Mouse (Mus musculus) lung, embryonic 15.5 days (tissue): ENCODE results near the gene Tbc1d30. TPM values are rescaled to one million over a fixed set of nuclear protein-coding genes. Genes with fewer than 3 reads are reported as not detected.

Source experiments
- ATAC-seq: fragments of 200-750 bp; cut with Nextera tagmentation; 2 replicates; pipeline ENCODE4 v1.8.0; 2017; ENCODE audit warnings: moderate number of reproducible peaks, borderline replicate concordance; ENCODE audit not compliant: low FRiP score, low TSS enrichment; ENCODE audit errors: extremely low read depth
- H3K27ac ChIP-seq: fragments of 300-500 bp; sonication (generic); 2 replicates; pipeline ENCODE4 v1.5.1; 2015; ENCODE audit warnings: moderate library complexity, mild to moderate bottlenecking, inconsistent platforms
- H3K27me3 ChIP-seq: fragments of 300-500 bp; sonication (generic); 2 replicates; pipeline ENCODE4 v1.6.1; 2015; ENCODE audit warnings: inconsistent platforms
- H3K36me3 ChIP-seq: fragments of 300-500 bp; sonication (generic); 2 replicates; pipeline ENCODE4 v1.6.1; 2015; ENCODE audit warnings: inconsistent platforms
- H3K4me1 ChIP-seq: fragments of 300-500 bp; sonication (generic); 2 replicates; pipeline ENCODE4 v1.6.1; 2015; ENCODE audit warnings: inconsistent platforms
- H3K4me2 ChIP-seq: fragments of 300-500 bp; sonication (generic); 2 replicates; pipeline ENCODE4 v1.6.1; 2015; ENCODE audit warnings: inconsistent platforms, mild to moderate bottlenecking, moderate library complexity
- H3K4me3 ChIP-seq: fragments of 300-500 bp; sonication (generic); 2 replicates; pipeline ENCODE4 v1.5.1; 2015; ENCODE audit warnings: mild to moderate bottlenecking, inconsistent platforms
- H3K9ac ChIP-seq: fragments of 300-500 bp; sonication (generic); 2 replicates; pipeline ENCODE4 v1.6.1; 2015; ENCODE audit warnings: inconsistent platforms
- H3K9me3 ChIP-seq: fragments of 300-500 bp; sonication (generic); 2 replicates; pipeline ENCODE4 v1.6.1; 2016; ENCODE audit warnings: inconsistent platforms
- WGBS: fragments of 180-500 bp; shearing (Covaris S2); methylation state at CpG from one replicate; pipeline ENCODE4 v1.1.7; 2015; 5-methylcytosine and 5-hydroxymethylcytosine counted together
- polyA plus RNA-seq: library from polyadenylated mRNA; unstranded; fragments of >200 nt; fragmentation: Nextera tagmentation; extraction: Ambion mirVana; gene quantifications from 2 replicates; pipeline ENCODE4 v1.2.1, GENCODE M21; 2015

Gene Tbc1d30
- polyA plus RNA-seq, 1 experiment from 2014 or later = 2.8 TPM

DNA sequence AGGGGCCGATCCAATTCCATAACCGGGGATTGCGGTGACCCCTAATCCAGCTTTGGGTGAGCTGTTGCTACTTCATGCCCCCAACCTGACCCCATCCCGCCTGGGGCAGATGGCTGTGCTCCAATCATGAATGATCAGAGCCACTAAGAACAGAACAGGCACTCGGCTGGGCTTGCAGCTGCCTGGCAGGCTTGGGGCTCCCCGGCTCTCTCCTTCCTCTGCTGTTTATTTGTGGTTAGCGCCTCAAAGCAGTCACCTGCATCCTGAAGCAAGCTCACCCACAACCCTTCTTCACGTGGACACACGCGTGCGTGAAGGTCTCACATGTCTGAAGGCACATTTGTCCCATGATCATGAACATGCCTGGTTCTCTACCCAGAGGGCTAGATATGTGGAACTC is 68.6 kb downstream of the Tbc1d30 start:
- WGBS = 61% methylated on average over 11 of the region's 11 CpGs
- Histone ChIP-seq H3K4me1 (no peaks in the 10 kb centered on the region), H3K4me2 (no peak overlapping the region), H3K27ac (no peak overlapping the region), H3K9me3 (no peaks in the 10 kb centered on the region), H3K36me3 (no peaks in the 10 kb centered on the region), H3K27me3 (no peaks in the 10 kb centered on the region), H3K4me3 (no peak overlapping the region), H3K9ac (no peak overlapping the region)
- no peak for ATAC-seq

DNA sequence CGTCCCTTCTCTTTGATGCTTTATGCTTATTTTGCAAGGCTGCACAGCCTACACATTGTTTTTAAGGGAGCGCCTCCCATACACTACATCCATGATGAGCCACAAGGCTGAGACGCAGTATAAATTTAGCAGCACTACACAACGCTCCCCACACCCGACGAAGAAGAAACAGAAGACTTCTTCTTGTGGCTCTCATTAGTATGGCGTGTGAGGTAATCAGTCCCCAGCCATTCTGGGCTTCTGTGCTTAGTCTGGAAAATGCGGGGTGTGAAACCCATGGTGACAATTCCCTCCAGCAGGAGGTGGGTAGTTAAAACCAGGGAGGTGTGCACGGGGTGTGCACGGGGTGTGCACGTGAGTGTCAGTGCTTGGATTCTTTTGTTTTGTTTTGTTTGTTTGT is 70.1 kb downstream of the Tbc1d30 start:
- H3K9ac ChIP-seq = no peak overlapping the region
- H3K36me3 ChIP-seq = no peaks in the 10 kb centered on the region
- no peak for ATAC-seq
- 86% methylated on average over 11 of the region's 11 CpGs for WGBS
- no peak overlapping the region for H3K4me2 ChIP-seq
- H3K27me3 ChIP-seq = no peaks in the 10 kb centered on the region
- peaks cover 4% of the 10 kb centered on the region for H3K4me1 ChIP-seq
- H3K27ac ChIP-seq = no peak overlapping the region
- H3K4me3 ChIP-seq = no peak overlapping the region
- H3K9me3 ChIP-seq = no peaks in the 10 kb centered on the region

DNA sequence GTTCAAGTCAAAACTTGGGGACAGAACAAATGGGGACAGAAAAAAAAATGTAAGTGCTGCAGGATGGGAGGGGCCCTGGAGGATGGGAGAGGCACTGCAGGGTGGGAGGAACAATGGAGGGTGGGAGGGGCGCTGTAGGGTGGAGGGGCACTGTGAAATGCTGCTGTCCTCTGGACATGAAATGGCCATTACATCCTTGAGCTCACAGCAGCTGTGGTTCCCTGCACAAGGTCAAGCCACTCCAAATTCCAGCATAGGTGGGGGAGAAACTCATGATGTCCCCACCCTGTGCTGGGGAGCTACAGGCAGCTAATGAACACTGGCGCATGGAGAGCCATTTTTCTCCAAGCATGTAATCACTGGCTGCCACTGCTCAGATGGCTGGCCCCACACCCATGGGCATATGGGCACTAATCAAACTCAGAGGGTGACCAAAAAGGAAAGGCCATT is 74.0 kb downstream of the Tbc1d30 start:
- no peak for ATAC-seq
- 0 out of 2 replicates have a peak, but pooled peaks cover 5% of the 10 kb centered on the region for H3K36me3 ChIP-seq
- peaks cover 4% of the 10 kb centered on the region for H3K4me1 ChIP-seq
- 65% methylated on average over 2 of the region's 2 CpGs for WGBS
- no peak overlapping the region for H3K27ac ChIP-seq
- H3K9ac ChIP-seq = no peak overlapping the region
- no peak overlapping the region for H3K4me3 ChIP-seq
- H3K9me3 ChIP-seq = no peaks in the 10 kb centered on the region
- H3K4me2 ChIP-seq = no peak overlapping the region
- H3K27me3 ChIP-seq = no peaks in the 10 kb centered on the region

- no peak for ATAC-seq
- H3K4me2 ChIP-seq = no peak overlapping the region
- H3K9me3 ChIP-seq = no peaks in the 10 kb centered on the region
- no peak overlapping the region for H3K27ac ChIP-seq
- no peak overlapping the region for H3K9ac ChIP-seq
- no peaks in the 10 kb centered on the region for H3K27me3 ChIP-seq
- H3K4me1 ChIP-seq = peaks cover 4% of the 10 kb centered on the region
- WGBS = 69% methylated on average over 1 of the region's 1 CpGs
- 0 out of 2 replicates have a peak, but pooled peaks cover 5% of the 10 kb centered on the region for H3K36me3 ChIP-seq
- no peak overlapping the region for H3K4me3 ChIP-seq
These were observed 76.1 kb downstream of the Tbc1d30 start for GRCm38 (mm10) chr10:121274964-121275363.

- no peak overlapping the region for H3K9ac ChIP-seq
- H3K4me3 ChIP-seq = no peak overlapping the region
- H3K9me3 ChIP-seq = no peaks in the 10 kb centered on the region
- no peaks in the 10 kb centered on the region for H3K27me3 ChIP-seq
- no peak overlapping the region for H3K4me2 ChIP-seq
- no peaks in the 10 kb centered on the region for H3K4me1 ChIP-seq
- no peak overlapping the region for H3K27ac ChIP-seq
- WGBS = 75% methylated on average over 8 of the region's 8 CpGs
- ATAC-seq = no peak
- H3K36me3 ChIP-seq = 0 out of 2 replicates have a peak, but pooled peaks cover 5% of the 10 kb centered on the region
These were observed 80.1 kb downstream of the Tbc1d30 start for GRCm38 (mm10) chr10:121271002-121271401.

- Histone ChIP-seq H3K36me3 (no peaks in the 10 kb centered on the region), H3K9ac (no peak overlapping the region), H3K27me3 (no peaks in the 10 kb centered on the region), H3K4me3 (no peak overlapping the region), H3K4me1 (peaks cover 8% of the 10 kb centered on the region), H3K4me2 (no peak overlapping the region), H3K9me3 (no peaks in the 10 kb centered on the region), H3K27ac (no peak overlapping the region)
- 80% methylated on average over 8 of the region's 8 CpGs for WGBS
- ATAC-seq = no peak
These were observed 82.3 kb downstream of the Tbc1d30 start for GRCm38 (mm10) chr10:121268771-121269170.

DNA sequence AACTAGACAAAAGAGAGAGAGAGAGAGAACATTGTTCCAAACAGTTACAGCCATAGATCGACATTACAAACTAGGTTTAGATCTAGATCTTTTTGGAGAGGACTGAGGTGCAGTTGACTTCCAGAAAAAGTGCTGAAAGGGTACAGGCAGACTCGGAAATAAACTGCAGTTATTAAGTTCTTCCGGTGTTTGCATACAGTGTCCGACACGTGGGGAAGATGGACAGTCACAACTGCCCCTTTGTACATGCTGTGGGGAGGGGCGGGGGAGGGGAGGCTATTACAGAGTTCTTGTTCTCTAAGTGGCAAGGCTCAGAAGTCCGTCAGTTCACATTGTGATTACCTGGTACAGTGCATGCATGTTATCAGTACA is 86.9 kb downstream of the Tbc1d30 start:
- Histone ChIP-seq H3K27ac (peak overlapping the region; percentile 75), H3K36me3 (no peaks in the 10 kb centered on the region), H3K27me3 (no peaks in the 10 kb centered on the region), H3K9ac (no peak overlapping the region), H3K4me3 (no peak overlapping the region), H3K4me1 (peaks cover 11% of the 10 kb centered on the region), H3K4me2 (peak overlapping the region; percentile 58), H3K9me3 (no peaks in the 10 kb centered on the region)
- WGBS = 42% methylated on average over 7 of the region's 7 CpGs
- ATAC-seq = no peak

DNA sequence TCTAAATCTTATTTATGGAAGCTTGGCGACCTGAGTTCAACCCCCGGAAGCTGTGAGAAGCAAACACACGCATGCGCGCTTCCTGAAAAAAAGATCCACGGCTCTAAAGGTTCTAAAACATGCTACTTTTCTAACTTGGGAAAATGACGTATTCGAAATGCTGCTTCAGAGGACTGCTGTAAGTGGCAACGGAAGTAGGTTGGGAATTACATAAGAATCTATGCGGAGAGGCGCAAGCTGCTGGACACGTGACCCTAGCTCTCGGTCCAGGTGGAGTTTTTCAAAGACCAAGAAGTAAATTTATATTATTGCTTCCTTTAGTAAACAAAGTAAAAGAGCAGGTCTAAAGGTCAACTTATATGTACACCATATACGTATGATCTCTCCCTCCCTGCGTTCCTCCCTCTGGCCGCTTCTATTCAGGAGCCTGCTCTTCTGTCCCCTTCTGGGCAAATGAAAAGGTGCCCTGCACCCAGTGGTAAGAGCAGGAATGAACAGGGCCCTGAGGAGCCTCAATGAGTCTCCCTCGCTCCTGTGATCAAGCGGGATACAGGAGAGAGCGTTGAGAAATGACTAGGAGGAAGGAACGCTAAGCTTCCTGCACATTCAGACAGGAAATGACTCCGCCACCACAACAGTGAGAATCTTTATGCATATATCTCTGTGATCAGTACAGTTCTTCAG is 87.4 kb downstream of the Tbc1d30 start:
- Histone ChIP-seq H3K27ac (peak overlapping the region; percentile 75), H3K4me3 (peak overlapping the region; percentile 4), H3K27me3 (no peaks in the 10 kb centered on the region), H3K9ac (no peak overlapping the region), H3K36me3 (no peaks in the 10 kb centered on the region), H3K4me1 (peaks cover 11% of the 10 kb centered on the region), H3K9me3 (no peaks in the 10 kb centered on the region), H3K4me2 (peak overlapping the region; percentile 58)
- peak; percentile 54; the same call in 1 of the 2 replicates for ATAC-seq
- 34% methylated on average over 21 of the region's 21 CpGs for WGBS

DNA sequence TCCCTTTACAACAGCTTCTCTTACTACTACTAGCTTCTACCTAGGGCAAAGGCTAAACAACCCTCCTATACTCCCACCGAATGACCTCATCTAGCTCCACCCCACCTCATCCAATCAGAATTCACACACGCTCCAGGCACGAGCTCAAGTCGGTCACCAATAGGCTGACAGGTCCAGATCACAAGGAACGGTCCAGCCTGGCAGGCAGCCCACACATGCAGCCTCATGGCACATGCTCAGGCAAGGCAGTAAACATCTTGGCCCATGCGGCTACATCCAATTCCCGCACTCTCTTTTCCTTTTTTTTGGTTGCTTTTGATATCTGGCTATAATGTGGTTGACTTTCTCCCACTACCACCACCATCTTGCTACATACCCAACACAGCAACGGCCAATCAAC is 88.9 kb downstream of the Tbc1d30 start:
- Histone ChIP-seq H3K4me3 (no peak overlapping the region), H3K9me3 (no peaks in the 10 kb centered on the region), H3K27ac (no peak overlapping the region), H3K4me1 (peaks cover 11% of the 10 kb centered on the region), H3K9ac (no peak overlapping the region), H3K27me3 (no peaks in the 10 kb centered on the region), H3K36me3 (no peaks in the 10 kb centered on the region), H3K4me2 (no peak overlapping the region)
- ATAC-seq = no peak
- WGBS = 87% methylated on average over 8 of the region's 8 CpGs

DNA sequence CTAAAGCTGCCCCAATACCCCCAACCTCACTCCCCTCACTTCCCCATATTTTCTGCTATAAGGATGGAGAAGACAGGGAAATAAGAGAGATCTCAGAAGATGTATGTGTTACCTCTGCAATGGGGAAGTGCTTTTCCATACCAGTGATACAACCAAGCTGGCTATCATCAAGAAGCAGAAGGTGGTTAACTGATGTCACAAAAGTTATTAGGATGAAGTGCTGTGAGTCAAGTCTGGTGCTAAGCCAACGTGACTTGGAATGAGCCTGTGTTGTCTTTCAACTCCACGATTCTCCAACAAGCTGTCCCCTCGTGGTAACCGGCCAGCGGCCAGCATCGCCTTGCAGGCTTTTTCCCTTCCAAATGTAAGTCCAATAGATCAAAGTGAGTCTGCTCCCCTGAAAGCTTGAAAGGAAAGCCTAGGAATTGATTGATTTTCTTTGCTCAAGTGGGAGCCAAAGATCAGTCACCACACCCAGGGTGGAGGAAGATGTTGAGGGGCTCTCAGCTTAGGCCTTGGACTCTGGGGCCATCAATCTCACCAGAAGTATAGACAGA is 90.0 kb downstream of the Tbc1d30 start:
- H3K9ac ChIP-seq = no peak overlapping the region
- H3K27ac ChIP-seq = no peak overlapping the region
- peaks cover 11% of the 10 kb centered on the region for H3K4me1 ChIP-seq
- no peak for ATAC-seq
- whole genome bisulfite sequencing = 36% methylated on average over 6 of the region's 6 CpGs
- H3K27me3 ChIP-seq = no peaks in the 10 kb centered on the region; the same call in 1 of the 2 replicates
- no peak overlapping the region for H3K4me2 ChIP-seq
- no peak overlapping the region for H3K4me3 ChIP-seq
- no peaks in the 10 kb centered on the region for H3K9me3 ChIP-seq
- no peaks in the 10 kb centered on the region for H3K36me3 ChIP-seq

- Histone ChIP-seq H3K9ac (no peak overlapping the region), H3K4me3 (no peak overlapping the region), H3K27me3 (no peaks in the 10 kb centered on the region; the same call in 1 of the 2 replicates), H3K4me2 (no peak overlapping the region), H3K36me3 (no peaks in the 10 kb centered on the region), H3K9me3 (no peaks in the 10 kb centered on the region), H3K4me1 (peaks cover 7% of the 10 kb centered on the region; the same call in 1 of the 2 replicates), H3K27ac (no peak overlapping the region)
- 20% methylated on average over 17 of the region's 17 CpGs for WGBS
- ATAC-seq = peak; percentile 43; the same call in 1 of the 2 replicates
These were observed 94.8 kb downstream of the Tbc1d30 start for GRCm38 (mm10) chr10:121256115-121256825.

DNA sequence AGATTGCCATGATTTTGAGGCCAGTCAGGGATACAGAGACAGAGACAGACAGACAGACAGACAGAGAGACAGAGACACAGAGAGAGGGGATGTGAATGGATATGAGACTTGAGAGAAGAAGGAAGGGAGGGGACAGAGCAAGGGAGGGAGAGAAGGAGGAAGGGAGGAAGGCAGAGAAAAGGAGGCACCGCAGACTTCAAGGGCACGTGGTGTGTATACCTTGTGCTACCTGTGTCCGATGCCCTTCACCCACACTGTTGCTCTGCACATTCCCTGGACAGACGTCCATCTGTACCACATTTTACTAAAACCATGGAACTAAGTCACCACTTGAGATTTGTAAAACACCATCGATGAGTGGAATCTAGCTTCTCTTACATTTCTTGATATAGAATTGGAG is 95.6 kb downstream of the Tbc1d30 start:
- 87% methylated on average over 5 of the region's 5 CpGs for WGBS
- Histone ChIP-seq H3K27ac (no peak overlapping the region), H3K4me2 (no peak overlapping the region), H3K27me3 (no peaks in the 10 kb centered on the region; the same call in 1 of the 2 replicates), H3K9ac (no peak overlapping the region), H3K9me3 (no peaks in the 10 kb centered on the region), H3K36me3 (no peaks in the 10 kb centered on the region), H3K4me1 (peaks cover 15% of the 10 kb centered on the region), H3K4me3 (no peak overlapping the region)
- no peak for ATAC-seq
